Mouse (Mus musculus): ENCODE measurements around the gene 1700093K21Rik. TPM values are rescaled to one million over a fixed set of nuclear protein-coding genes. Genes with fewer than 3 reads are reported as not detected.
A peak's percentile ranks its signal among the peaks of the same experiment; 100 is the strongest.

The 1700093K21Rik gene
- polyA plus RNA-seq (2015; fragmentation: Nextera tagmentation; extraction: Ambion mirVana): 0.12 TPM in 1 of 2 replicates, not detected in the other

- Histone ChIP-seq H3K4me3 (ENCODE audit: low read depth, low read length) (no peak within 1 kb of the TSS), H3K4me1 (ENCODE audit: insufficient read depth) (no peaks in the 10 kb centered on the region), H3K9me3 (ENCODE audit: low read length) (no peaks in the 10 kb centered on the region), H3K4me2 (ENCODE audit: low read depth, low read length) (no peak within 1 kb of the TSS), H3K27me3 (ENCODE audit: insufficient read depth, low read length) (no peaks in the 10 kb centered on the region), H3K9ac (replicated peaks) (no peak within 1 kb of the TSS), H3K27ac (ENCODE audit: low read depth) (no peak within 1 kb of the TSS), H3K36me3 (replicated peaks; ENCODE audit: insufficient read depth, low read length) (no peaks in the 10 kb centered on the region)
- WGBS (ENCODE audit: insufficient replicate concordance): 56% methylated on average over 5 of the region's 5 CpGs
- ATAC-seq: no peak
- DNase-seq: no peak
- TF ChIP-seq CTCF (IDR thresholded peaks at IDR 0.05; ENCODE audit: low read depth): no peak
- TF ChIP-seq EP300 (IDR thresholded peaks at IDR 0.05; ENCODE audit: low read depth): no peak
Observed at GRCm38 (mm10) chr11:23520473-23521205, at the start of gene 1700093K21Rik. Gene 1700093K21Rik, minus strand, starts transcription at chr11:23521155.

GRCm38 (mm10) chr11:23570130-23570529, 49.2 kb upstream of the 1700093K21Rik start:
- no peak for DNase-seq
- TF ChIP-seq EP300 (IDR thresholded peaks at IDR 0.05; ENCODE audit: low read depth): no peak
- no peak for TF ChIP-seq CTCF (IDR thresholded peaks at IDR 0.05; ENCODE audit: low read depth)
- no peaks in the 10 kb centered on the region for H3K27me3 ChIP-seq (ENCODE audit: insufficient read depth, low read length)
- H3K4me3 ChIP-seq (ENCODE audit: low read depth, low read length): no peak overlapping the region
- no peaks in the 10 kb centered on the region for H3K9me3 ChIP-seq (ENCODE audit: low read length)
- H3K4me1 ChIP-seq (ENCODE audit: insufficient read depth): no peaks in the 10 kb centered on the region
- H3K9ac ChIP-seq (replicated peaks): no peak overlapping the region
- H3K4me2 ChIP-seq (ENCODE audit: low read depth, low read length): no peak overlapping the region
- peaks cover 8% of the 10 kb centered on the region for H3K36me3 ChIP-seq (replicated peaks; ENCODE audit: insufficient read depth, low read length)
- no peak overlapping the region for H3K27ac ChIP-seq (ENCODE audit: low read depth)
- WGBS (ENCODE audit: insufficient replicate concordance): 80% methylated on average over 7 of the region's 7 CpGs
- ATAC-seq: no peak

DNA sequence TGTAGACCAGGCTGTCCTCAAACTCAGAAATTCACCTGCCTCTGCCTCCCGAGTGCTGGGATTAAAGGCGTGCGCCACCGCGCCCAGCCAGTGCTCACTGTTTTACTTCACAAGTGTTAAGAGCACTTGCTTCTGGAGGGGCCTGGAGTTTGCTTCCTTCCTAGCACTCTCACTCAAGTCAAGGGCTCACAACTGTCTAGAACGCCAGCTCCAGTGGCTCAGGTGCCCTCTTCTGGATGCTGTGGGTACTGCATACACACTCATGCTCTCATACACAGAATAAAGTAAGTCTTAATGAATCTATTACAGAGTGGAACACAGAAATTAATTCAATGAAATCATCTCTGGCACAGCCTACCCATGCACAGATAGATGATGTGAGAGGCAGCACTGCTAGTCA, 44.8 kb upstream of the 1700093K21Rik start:
- Histone ChIP-seq H3K9me3 (ENCODE audit: low read length) (no peaks in the 10 kb centered on the region), H3K36me3 (replicated peaks; ENCODE audit: insufficient read depth, low read length) (peaks cover under 1% of the 10 kb centered on the region), H3K9ac (replicated peaks) (no peak overlapping the region), H3K4me2 (ENCODE audit: low read depth, low read length) (no peak overlapping the region), H3K4me3 (ENCODE audit: low read depth, low read length) (no peak overlapping the region), H3K27ac (ENCODE audit: low read depth) (no peak overlapping the region), H3K27me3 (ENCODE audit: insufficient read depth, low read length) (no peaks in the 10 kb centered on the region), H3K4me1 (ENCODE audit: insufficient read depth) (no peaks in the 10 kb centered on the region)
- TF ChIP-seq EP300 (IDR thresholded peaks at IDR 0.05; ENCODE audit: low read depth) (no peak), CTCF (IDR thresholded peaks at IDR 0.05; ENCODE audit: low read depth) (peak; percentile 90)
- DNase-seq (peak; percentile 81), ATAC-seq (peak; percentile 51; the same call in 1 of the 2 replicates)
- WGBS (ENCODE audit: insufficient replicate concordance): 59% methylated on average over 6 of the region's 6 CpGs

GRCm38 (mm10) chr11:23557039-23557630, 36.2 kb upstream of the 1700093K21Rik start:
- Histone ChIP-seq H3K9ac (replicated peaks) (no peak overlapping the region), H3K27me3 (ENCODE audit: insufficient read depth, low read length) (no peaks in the 10 kb centered on the region), H3K36me3 (replicated peaks; ENCODE audit: insufficient read depth, low read length) (no peaks in the 10 kb centered on the region), H3K4me3 (ENCODE audit: low read depth, low read length) (no peak overlapping the region), H3K4me1 (ENCODE audit: insufficient read depth) (no peaks in the 10 kb centered on the region), H3K27ac (ENCODE audit: low read depth) (no peak overlapping the region), H3K4me2 (ENCODE audit: low read depth, low read length) (no peak overlapping the region), H3K9me3 (ENCODE audit: low read length) (no peaks in the 10 kb centered on the region)
- 0 out of 2 replicates have a peak, but pooled peaks have one; percentile 16 for TF ChIP-seq CTCF (IDR thresholded peaks at IDR 0.05; ENCODE audit: low read depth)
- TF ChIP-seq EP300 (IDR thresholded peaks at IDR 0.05; ENCODE audit: low read depth): no peak
- WGBS (ENCODE audit: insufficient replicate concordance): 68% methylated on average over 6 of the region's 6 CpGs
- ATAC-seq (no peak), DNase-seq (no peak)

DNA sequence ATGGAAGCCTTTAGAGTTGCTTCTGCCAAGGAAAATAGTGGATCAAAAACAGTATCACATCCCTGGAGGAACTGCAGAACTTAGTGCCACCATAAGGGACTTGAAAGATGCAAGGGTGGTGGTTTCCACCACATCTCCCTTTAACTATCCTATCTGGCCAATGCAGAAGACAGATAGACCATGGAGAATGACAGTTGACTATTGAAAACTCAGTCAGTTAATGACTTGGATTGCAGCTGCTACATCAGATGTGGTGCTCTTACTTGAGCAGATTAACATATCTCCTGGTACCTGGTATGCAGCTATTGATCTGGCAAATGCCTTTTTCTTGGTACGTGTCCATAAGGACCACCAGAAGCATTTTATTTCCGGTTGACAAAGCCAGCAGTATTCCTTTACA, 16.5 kb upstream of the 1700093K21Rik start:
- TF ChIP-seq CTCF (IDR thresholded peaks at IDR 0.05; ENCODE audit: low read depth) (no peak), EP300 (IDR thresholded peaks at IDR 0.05; ENCODE audit: low read depth) (no peak)
- Histone ChIP-seq H3K36me3 (replicated peaks; ENCODE audit: insufficient read depth, low read length) (no peaks in the 10 kb centered on the region), H3K9ac (replicated peaks) (no peak overlapping the region), H3K4me1 (ENCODE audit: insufficient read depth) (no peaks in the 10 kb centered on the region), H3K4me3 (ENCODE audit: low read depth, low read length) (no peak overlapping the region), H3K4me2 (ENCODE audit: low read depth, low read length) (no peak overlapping the region), H3K9me3 (ENCODE audit: low read length) (no peaks in the 10 kb centered on the region), H3K27me3 (ENCODE audit: insufficient read depth, low read length) (no peaks in the 10 kb centered on the region), H3K27ac (ENCODE audit: low read depth) (no peak overlapping the region)
- DNase-seq (no peak), ATAC-seq (no peak)
- 71% methylated on average over 2 of the region's 2 CpGs for WGBS (ENCODE audit: insufficient replicate concordance)

DNA sequence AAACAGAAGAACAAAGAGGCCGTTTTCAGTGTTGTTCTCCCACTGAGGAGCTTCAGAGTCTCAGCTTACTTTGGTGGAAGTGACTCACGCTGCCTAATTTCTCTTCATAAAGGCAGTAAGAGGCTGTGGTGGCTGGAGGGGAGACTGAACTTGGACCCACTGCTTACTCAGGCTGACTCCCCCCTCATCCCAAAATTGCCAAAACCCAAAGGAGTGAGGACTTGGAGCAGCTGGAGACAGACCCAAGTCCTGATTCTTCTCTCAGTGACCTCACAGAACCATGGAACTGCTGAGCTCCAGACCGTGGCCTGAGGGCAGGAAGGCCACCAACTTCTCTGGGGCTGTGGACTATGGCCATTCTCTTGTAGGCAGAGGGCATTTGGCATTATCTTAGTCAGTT, 2.0 kb downstream of the 1700093K21Rik start:
- Histone ChIP-seq H3K27ac (ENCODE audit: low read depth) (no peak overlapping the region), H3K4me3 (ENCODE audit: low read depth, low read length) (no peak overlapping the region), H3K9me3 (ENCODE audit: low read length) (no peaks in the 10 kb centered on the region), H3K9ac (replicated peaks) (no peak overlapping the region), H3K27me3 (ENCODE audit: insufficient read depth, low read length) (no peaks in the 10 kb centered on the region), H3K36me3 (replicated peaks; ENCODE audit: insufficient read depth, low read length) (no peaks in the 10 kb centered on the region), H3K4me1 (ENCODE audit: insufficient read depth) (no peaks in the 10 kb centered on the region), H3K4me2 (ENCODE audit: low read depth, low read length) (no peak overlapping the region)
- no peak for ATAC-seq
- 70% methylated on average over 3 of the region's 3 CpGs for WGBS (ENCODE audit: insufficient replicate concordance)
- no peak for DNase-seq
- TF ChIP-seq EP300 (IDR thresholded peaks at IDR 0.05; ENCODE audit: low read depth) (no peak), CTCF (IDR thresholded peaks at IDR 0.05; ENCODE audit: low read depth) (no peak)

Data from liver, postnatal 0 days (tissue).